ENCODE assay signal across 16 mouse cellular contexts in genomic region chr3:120883650-120884049, GRCm38 (mm10).
DNase-seq lines count a peak whose midpoint lies in the region; ATAC-seq and TF ChIP-seq lines count a peak whose summit lies in the region.
"Had no signal": no experiment of that assay in that cellular context is flagged by ENCODE, and none has a peak within 500 bp of the region (broad histone marks: within the 10 kb centered on the region; RNA-seq: fewer than 3 reads in every experiment).

No protein-coding gene starts in this region.

- ATAC-seq in embryonic facial prominence, embryonic 14.5 days (ENCODE audit: low read depth): peak; percentile 53; the same call in 1 of the 2 replicates
- peak; percentile 46; the same call in 1 of the 2 replicates for ATAC-seq in forebrain, embryonic 16.5 days
- no peak for ATAC-seq in midbrain, postnatal 0 days (ENCODE audit: low FRiP score)
- ATAC-seq in stomach, postnatal 0 days (ENCODE audit: low FRiP score, low TSS enrichment): no peak

- WGBS in embryonic facial prominence, embryonic 14.5 days: 62% methylated on average over 5 of the region's 5 CpGs
- WGBS in embryonic facial prominence, embryonic 10.5 days: 70% methylated on average over 5 of the region's 5 CpGs
- 8% methylated on average over 5 of the region's 5 CpGs for WGBS in forebrain, embryonic 16.5 days
- WGBS in midbrain, postnatal 0 days: 38% methylated on average over 5 of the region's 5 CpGs
- 59% methylated on average over 5 of the region's 5 CpGs for WGBS in stomach, postnatal 0 days

- H3K4me1 ChIP-seq in embryonic facial prominence, embryonic 14.5 days (ENCODE audit: control insufficient read depth, insufficient read depth, low read length): no peaks in the 10 kb centered on the region
- peaks cover 4% of the 10 kb centered on the region; the same call in 1 of the 2 replicates for H3K4me1 ChIP-seq in embryonic facial prominence, embryonic 10.5 days
- H3K4me1 ChIP-seq in forebrain, embryonic 16.5 days (replicated peaks; ENCODE audit: control insufficient read depth, insufficient read depth, low read length): peaks cover 14% of the 10 kb centered on the region
- H3K4me1 ChIP-seq in midbrain, postnatal 0 days (ENCODE audit: insufficient read depth, low read length): no peaks in the 10 kb centered on the region; the same call in 1 of the 2 replicates
- no peaks in the 10 kb centered on the region for H3K4me1 ChIP-seq in stomach, postnatal 0 days (replicated peaks; ENCODE audit: control insufficient read depth, insufficient read depth)
- H3K4me1 ChIP-seq: limb, embryonic 10.5 days; liver, embryonic 15.5 days had no signal

- H3K36me3 ChIP-seq in embryonic facial prominence, embryonic 14.5 days (ENCODE audit: control insufficient read depth, insufficient read depth, low read length): no peaks in the 10 kb centered on the region
- H3K36me3 ChIP-seq in embryonic facial prominence, embryonic 10.5 days (replicated peaks): no peaks in the 10 kb centered on the region
- no peaks in the 10 kb centered on the region for H3K36me3 ChIP-seq in forebrain, embryonic 16.5 days (ENCODE audit: control insufficient read depth, insufficient read depth)
- H3K36me3 ChIP-seq in midbrain, postnatal 0 days (ENCODE audit: insufficient read depth, low read length): no peaks in the 10 kb centered on the region
- no peaks in the 10 kb centered on the region for H3K36me3 ChIP-seq in stomach, postnatal 0 days (ENCODE audit: control insufficient read depth, insufficient read depth, low read length)
- H3K36me3 ChIP-seq: G1E; limb, embryonic 10.5 days; liver, embryonic 15.5 days had no signal

- H3K27ac ChIP-seq in embryonic facial prominence, embryonic 14.5 days (replicated peaks; ENCODE audit: low read depth, low read length): no peak overlapping the region
- no peak overlapping the region for H3K27ac ChIP-seq in embryonic facial prominence, embryonic 10.5 days (replicated peaks)
- no peak overlapping the region; the same call in 1 of the 2 replicates for H3K27ac ChIP-seq in forebrain, embryonic 16.5 days (ENCODE audit: low read length)
- no peak overlapping the region for H3K27ac ChIP-seq in midbrain, postnatal 0 days (ENCODE audit: low read depth, low read length)
- H3K27ac ChIP-seq in stomach, postnatal 0 days (replicated peaks): no peak overlapping the region
- H3K27ac ChIP-seq: limb, embryonic 10.5 days; liver, embryonic 15.5 days had no signal

- H3K4me2 ChIP-seq in embryonic facial prominence, embryonic 14.5 days (ENCODE audit: low read depth, low read length): no peak overlapping the region
- H3K4me2 ChIP-seq in forebrain, embryonic 16.5 days (ENCODE audit: low read length): peak overlapping the region; percentile 23; the same call in 1 of the 2 replicates
- H3K4me2 ChIP-seq in midbrain, postnatal 0 days (ENCODE audit: low read depth, low read length, poor library complexity, severe bottlenecking): no peak overlapping the region
- H3K4me2 ChIP-seq in stomach, postnatal 0 days (replicated peaks; ENCODE audit: low read depth): no peak overlapping the region
- H3K4me2 ChIP-seq: heart, embryonic 11.5 days; liver, embryonic 15.5 days had no signal

- TF ChIP-seq CTCF in midbrain, postnatal 0 days (IDR thresholded peaks at IDR 0.05): peak; percentile 48
- no peak for TF ChIP-seq CTCF in stomach, postnatal 0 days (IDR thresholded peaks at IDR 0.05; ENCODE audit: low read depth)

- TF ChIP-seq EP300 in stomach, postnatal 0 days (optimal IDR thresholded peaks at IDR 0.05): no peak

- DNase-seq in embryonic facial prominence, embryonic 14.5 days (ENCODE audit: low spot score): peak; percentile 17
- no peak for DNase-seq in embryonic facial prominence, embryonic 10.5 days (ENCODE audit: low spot score)
- DNase-seq in brain, adult 2 months (ENCODE audit: low read depth, low spot score): peak; percentile 44
- DNase-seq in midbrain, postnatal 0 days (ENCODE audit: low spot score): peak; percentile 46
- no peak for DNase-seq in adrenal gland, adult 8-10 months
- no peak for DNase-seq in stomach, postnatal 0 days (ENCODE audit: low spot score)
- DNase-seq: layer of hippocampus, adult 9-11 months; lung, postnatal 36 days; right cerebral cortex, adult 18-20 months; thymus, adult 2 months had no signal

- no peaks in the 10 kb centered on the region for H3K9me3 ChIP-seq in embryonic facial prominence, embryonic 14.5 days (ENCODE audit: control insufficient read depth, low read length)
- no peaks in the 10 kb centered on the region for H3K9me3 ChIP-seq in embryonic facial prominence, embryonic 10.5 days
- no peaks in the 10 kb centered on the region for H3K9me3 ChIP-seq in forebrain, embryonic 16.5 days (ENCODE audit: control insufficient read depth, low read length)
- no peaks in the 10 kb centered on the region for H3K9me3 ChIP-seq in midbrain, postnatal 0 days (ENCODE audit: low read length)
- no peaks in the 10 kb centered on the region for H3K9me3 ChIP-seq in stomach, postnatal 0 days (ENCODE audit: control insufficient read depth, low read length)
- H3K9me3 ChIP-seq: limb, embryonic 10.5 days; liver, embryonic 15.5 days had no signal

- H3K27me3 ChIP-seq in embryonic facial prominence, embryonic 14.5 days (replicated peaks; ENCODE audit: control insufficient read depth, insufficient read depth, low read length): no peaks in the 10 kb centered on the region
- H3K27me3 ChIP-seq in embryonic facial prominence, embryonic 10.5 days (replicated peaks; ENCODE audit: low read depth, poor library complexity, severe bottlenecking): no peaks in the 10 kb centered on the region
- H3K27me3 ChIP-seq in forebrain, embryonic 16.5 days (replicated peaks; ENCODE audit: control insufficient read depth, insufficient read depth, low read length): no peaks in the 10 kb centered on the region
- H3K27me3 ChIP-seq in midbrain, postnatal 0 days (ENCODE audit: insufficient read depth, low read length): no peaks in the 10 kb centered on the region
- H3K27me3 ChIP-seq in stomach, postnatal 0 days (ENCODE audit: control insufficient read depth, insufficient read depth, low read length): no peaks in the 10 kb centered on the region
- H3K27me3 ChIP-seq: liver, embryonic 15.5 days had no signal

- H3K9ac ChIP-seq in embryonic facial prominence, embryonic 14.5 days (ENCODE audit: low read depth, low read length): no peak overlapping the region
- no peak overlapping the region for H3K9ac ChIP-seq in forebrain, embryonic 16.5 days (replicated peaks; ENCODE audit: low read depth, low read length)
- H3K9ac ChIP-seq in midbrain, postnatal 0 days (replicated peaks; ENCODE audit: low read length, poor library complexity, severe bottlenecking): no peak overlapping the region
- no peak overlapping the region for H3K9ac ChIP-seq in stomach, postnatal 0 days (ENCODE audit: low read length)
- H3K9ac ChIP-seq: liver, embryonic 15.5 days had no signal

- H3K4me3 ChIP-seq in embryonic facial prominence, embryonic 14.5 days (ENCODE audit: low read depth, low read length): no peak overlapping the region
- H3K4me3 ChIP-seq in embryonic facial prominence, embryonic 10.5 days: no peak overlapping the region
- H3K4me3 ChIP-seq in forebrain, embryonic 16.5 days (replicated peaks; ENCODE audit: low read length): no peak overlapping the region
- H3K4me3 ChIP-seq in midbrain, postnatal 0 days (ENCODE audit: low read depth, low read length): no peak overlapping the region
- no peak overlapping the region for H3K4me3 ChIP-seq in stomach, postnatal 0 days (ENCODE audit: low read depth, low read length)
- H3K4me3 ChIP-seq: erythroblast, embryonic 14.5 days; limb, embryonic 10.5 days; liver, embryonic 15.5 days had no signal

Comparison
In these comparisons a context has a peak if more than half of its experiments do, and no peak if none do; other contexts are left out.
1. DNase-seq: peak in embryonic facial prominence, embryonic 14.5 days (single experiment), brain, adult 2 months (single experiment) and midbrain, postnatal 0 days (single experiment); none in embryonic facial prominence, embryonic 10.5 days (single experiment), adrenal gland, adult 8-10 months (single experiment) and stomach, postnatal 0 days (single experiment).
2. ATAC-seq: peak in embryonic facial prominence, embryonic 14.5 days (single experiment) and forebrain, embryonic 16.5 days (single experiment); none in midbrain, postnatal 0 days (single experiment) and stomach, postnatal 0 days (single experiment).